17 mouse cellular contexts compared by ENCODE assay signal in genomic region chr19:53726755-53727154, GRCm38 (mm10). TPM values are rescaled to one million over a fixed set of nuclear protein-coding genes. Genes with fewer than 3 reads are reported as not detected.
DNase-seq lines count a peak whose midpoint lies in the region; ATAC-seq lines count a peak whose summit lies in the region.
"Had no signal": no experiment of that assay in that cellular context is flagged by ENCODE, and none has a peak within 500 bp of the region (broad histone marks: within the 10 kb centered on the region; RNA-seq: fewer than 3 reads in every experiment).

No protein-coding gene starts in this region.

- no peaks in the 10 kb centered on the region for H3K27me3 ChIP-seq in heart, embryonic 11.5 days (ENCODE audit: control insufficient read depth, insufficient read depth, low read length)
- H3K27me3 ChIP-seq in midbrain, embryonic 11.5 days (ENCODE audit: control insufficient read depth, insufficient read depth, low read length), result no peaks in the 10 kb centered on the region
- no peaks in the 10 kb centered on the region for H3K27me3 ChIP-seq in midbrain, embryonic 16.5 days (ENCODE audit: control insufficient read depth, insufficient read depth, low read depth, low read length)
- no peaks in the 10 kb centered on the region for H3K27me3 ChIP-seq in limb, embryonic 10.5 days (ENCODE audit: low read depth, poor library complexity, severe bottlenecking)
- H3K27me3 ChIP-seq: forebrain, embryonic 12.5 days had no signal

- no peak overlapping the region for H3K9ac ChIP-seq in heart, embryonic 11.5 days (ENCODE audit: low read depth, low read length)
- no peak overlapping the region for H3K9ac ChIP-seq in midbrain, embryonic 11.5 days (ENCODE audit: low read length)
- no peak overlapping the region for H3K9ac ChIP-seq in midbrain, embryonic 16.5 days (ENCODE audit: low read depth, low read length)
- H3K9ac ChIP-seq: forebrain, embryonic 12.5 days; hindbrain, embryonic 14.5 days had no signal

- H3K4me2 ChIP-seq in heart, embryonic 11.5 days, result no peak overlapping the region
- H3K4me2 ChIP-seq in midbrain, embryonic 11.5 days, result no peak overlapping the region
- H3K4me2 ChIP-seq in midbrain, embryonic 16.5 days (ENCODE audit: low read length), result no peak overlapping the region
- H3K4me2 ChIP-seq: forebrain, embryonic 12.5 days; hindbrain, embryonic 14.5 days had no signal

- no peaks in the 10 kb centered on the region for H3K36me3 ChIP-seq in heart, embryonic 11.5 days (ENCODE audit: control insufficient read depth, insufficient read depth, low read length)
- H3K36me3 ChIP-seq in midbrain, embryonic 11.5 days (ENCODE audit: control insufficient read depth, insufficient read depth, low read length), result no peaks in the 10 kb centered on the region
- H3K36me3 ChIP-seq in midbrain, embryonic 16.5 days (ENCODE audit: control insufficient read depth, insufficient read depth, low read length), result no peaks in the 10 kb centered on the region
- no peaks in the 10 kb centered on the region for H3K36me3 ChIP-seq in limb, embryonic 10.5 days
- H3K36me3 ChIP-seq: forebrain, embryonic 12.5 days; midbrain, embryonic 10.5 days had no signal

- H3K4me1 ChIP-seq in heart, embryonic 11.5 days (ENCODE audit: control insufficient read depth, insufficient read depth, low read length), result peaks cover 53% of the 10 kb centered on the region
- H3K4me1 ChIP-seq in midbrain, embryonic 11.5 days (ENCODE audit: control insufficient read depth, insufficient read depth, low read length), result no peaks in the 10 kb centered on the region
- H3K4me1 ChIP-seq in midbrain, embryonic 16.5 days (ENCODE audit: control insufficient read depth, insufficient read depth, low read length), result no peaks in the 10 kb centered on the region
- peaks cover 41% of the 10 kb centered on the region for H3K4me1 ChIP-seq in limb, embryonic 10.5 days
- H3K4me1 ChIP-seq: forebrain, embryonic 12.5 days had no signal

- intact Hi-C loops in heart, postnatal 10 days (cut with DNase I), result no loop called here

- DNase-seq in heart, postnatal 10 days, result no peak
- peak; percentile 68 for DNase-seq in midbrain, embryonic 11.5 days (ENCODE audit: low spot score, missing footprints)
- no peak for DNase-seq in limb, embryonic 10.5 days (ENCODE audit: low spot score)
- DNase-seq in layer of hippocampus, adult 18-20 months (ENCODE audit: low spot score in 2 of 2), result no peak
- DNase-seq in lung, postnatal 4 days, result no peak
- DNase-seq: adrenal gland, adult 2 months; cerebellum, postnatal 10 days; lung, adult 2 months; right cerebral cortex, postnatal 14 days; thymus, postnatal 14 days had no signal

- peak overlapping the region; percentile 15; the same call in 1 of the 2 replicates for H3K27ac ChIP-seq in heart, embryonic 11.5 days (ENCODE audit: low read depth, low read length)
- H3K27ac ChIP-seq in midbrain, embryonic 11.5 days (ENCODE audit: low read depth, low read length), result no peak overlapping the region
- H3K27ac ChIP-seq in midbrain, embryonic 16.5 days (ENCODE audit: low read length), result no peak overlapping the region
- peak overlapping the region; percentile 47; the same call in 1 of the 2 replicates for H3K27ac ChIP-seq in limb, embryonic 10.5 days
- H3K27ac ChIP-seq: forebrain, embryonic 12.5 days; hindbrain, embryonic 14.5 days; layer of hippocampus, adult 2 months; left cerebral cortex, adult 2 months; midbrain, embryonic 10.5 days had no signal

- H3K9me3 ChIP-seq in heart, embryonic 11.5 days (replicated peaks; ENCODE audit: control insufficient read depth, low read length), result no peaks in the 10 kb centered on the region
- H3K9me3 ChIP-seq in midbrain, embryonic 11.5 days (ENCODE audit: control insufficient read depth, low read length), result no peaks in the 10 kb centered on the region
- no peaks in the 10 kb centered on the region for H3K9me3 ChIP-seq in midbrain, embryonic 16.5 days (replicated peaks; ENCODE audit: control insufficient read depth, low read length, poor library complexity, severe bottlenecking)
- H3K9me3 ChIP-seq in limb, embryonic 10.5 days (replicated peaks), result no peaks in the 10 kb centered on the region
- H3K9me3 ChIP-seq: forebrain, embryonic 12.5 days; midbrain, embryonic 10.5 days had no signal

- WGBS in heart, embryonic 11.5 days (ENCODE audit: insufficient replicate concordance), result 63% methylated on average over 11 of the region's 11 CpGs
- WGBS in midbrain, embryonic 11.5 days, result 79% methylated on average over 11 of the region's 11 CpGs
- 79% methylated on average over 11 of the region's 11 CpGs for WGBS in midbrain, embryonic 16.5 days
- 72% methylated on average over 11 of the region's 11 CpGs for WGBS in limb, embryonic 10.5 days

- no peak overlapping the region for H3K4me3 ChIP-seq in heart, embryonic 11.5 days (ENCODE audit: low read depth, low read length)
- no peak overlapping the region for H3K4me3 ChIP-seq in midbrain, embryonic 11.5 days (ENCODE audit: low read depth, low read length)
- no peak overlapping the region for H3K4me3 ChIP-seq in midbrain, embryonic 16.5 days (ENCODE audit: low read depth, low read length)
- H3K4me3 ChIP-seq in limb, embryonic 10.5 days, result no peak overlapping the region
- H3K4me3 ChIP-seq: forebrain, embryonic 12.5 days; layer of hippocampus, adult 2 months; left cerebral cortex, adult 2 months; midbrain, embryonic 10.5 days had no signal

- ATAC-seq in heart, embryonic 11.5 days (replicated peaks; ENCODE audit: insufficient number of reproducible peaks, low FRiP score, low TSS enrichment), result no peak
- ATAC-seq in midbrain, embryonic 11.5 days (ENCODE audit: low FRiP score), result no peak
- ATAC-seq in midbrain, embryonic 16.5 days, result no peak

RNA-seq across cellular contexts. Expression of gene Rbm20, which starts 49.6 kb away (rescaled TPM):
- 25.0 and 36.4 TPM in 2 replicates for polyA plus RNA-seq in heart, embryonic 11.5 days (2014; fragmentation: Nextera tagmentation; extraction: Ambion mirVana)
- 100 to 1,000 TPM; 257 to 294 TPM for total RNA-seq in heart, postnatal 10 days (2021)
- 0.73 and 1.0 TPM in 2 replicates for polyA plus RNA-seq in midbrain, embryonic 11.5 days (2014; fragmentation: Nextera tagmentation; extraction: Ambion mirVana)
- polyA plus RNA-seq in midbrain, embryonic 16.5 days (2015; fragmentation: Nextera tagmentation; extraction: Ambion mirVana), result 0.75 and 0.89 TPM in 2 replicates
- 0.73 and 1.9 TPM in 2 replicates for polyA plus RNA-seq in limb, embryonic 10.5 days (2016; fragmentation: Nextera tagmentation; extraction: Ambion mirVana)
- total RNA-seq in layer of hippocampus, adult 18-20 months (2021), result 1 to 10 TPM; 1.7 to 2.9 TPM

Comparison
In these comparisons a context has a peak if more than half of its experiments do, and no peak if none do; other contexts are left out.
1. H3K27ac ChIP-seq: peak in heart, embryonic 11.5 days (single experiment) and limb, embryonic 10.5 days (single experiment); none in midbrain, embryonic 11.5 days (single experiment) and midbrain, embryonic 16.5 days (single experiment).